Mouse (Mus musculus) kidney, postnatal 14 days (tissue): ENCODE data around the gene Kif17.
A peak's percentile ranks its signal among the peaks of the same experiment; 100 is the strongest.

Source experiments
- DNase-seq: peaks from one replicate; pipeline ENCODE4 v3.0.0; 2022; ENCODE audit warnings: mixed read lengths

Kif17 gene

GRCm38 (mm10) chr4:138343341-138343837 lies 93.2 kb downstream of the Kif17 start:
- DNase-seq: peak; percentile 53

- peak; percentile 54 for DNase-seq
These were observed 94.8 kb downstream of the Kif17 start for GRCm38 (mm10) chr4:138344891-138345545.

- no peak for DNase-seq
These were observed 97.0 kb downstream of the Kif17 start for GRCm38 (mm10) chr4:138347280-138347679.

DNA sequence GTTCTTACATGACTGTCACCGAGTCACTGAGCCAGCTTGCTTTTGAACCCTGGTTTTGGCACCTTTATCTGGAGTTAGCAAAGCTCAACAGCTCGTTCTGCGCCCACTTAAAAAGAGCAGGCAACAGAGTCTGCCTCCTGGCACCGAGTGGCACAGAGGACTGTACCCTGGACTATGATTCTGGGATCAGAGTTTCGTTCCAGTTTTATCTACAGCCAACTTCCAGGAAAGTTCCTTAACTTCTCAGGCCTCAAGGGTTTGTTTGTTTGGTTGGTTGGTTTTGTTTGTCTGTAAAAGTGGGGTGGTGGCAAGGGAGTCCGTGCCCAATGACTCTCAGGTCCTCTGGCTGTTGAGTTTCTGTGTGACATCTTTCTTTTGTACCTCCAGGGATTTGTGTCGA lies 98.5 kb downstream of the Kif17 start:
- DNase-seq: peak; percentile 58
